Mouse (Mus musculus): ENCODE data around the gene Itpr2. TPM values are rescaled to one million over a fixed set of nuclear protein-coding genes. Genes with fewer than 3 reads are reported as not detected.
A peak's percentile ranks its signal among the peaks of the same experiment; 100 is the strongest.

The Itpr2 gene
- total RNA-seq, 2 experiments from 2014 or later = 15.6 to 22.1 TPM

- peak in 1 of 2 experiments; percentile 30 for DNase-seq (ENCODE audit: low spot score in 2 of 2)
- H3K4me3 ChIP-seq = no peak overlapping the region
These were observed 231.9 kb downstream of the Itpr2 start for GRCm38 (mm10) chr6:146270162-146270561.

GRCm38 (mm10) chr6:146269291-146269690 is 232.7 kb downstream of the Itpr2 start:
- no peak overlapping the region for H3K27ac ChIP-seq
- no peak overlapping the region for H3K4me3 ChIP-seq
- no peak for TF ChIP-seq CTCF (conservative IDR thresholded peaks at IDR 0.05)
- no peak for DNase-seq (ENCODE audit: low spot score in 2 of 2)

More at GRCm38 (mm10) chr6:146270162-146270561, 231.9 kb downstream of the Itpr2 start:
- no peak for TF ChIP-seq CTCF (conservative IDR thresholded peaks at IDR 0.05)
- peak overlapping the region; percentile 71 for H3K27ac ChIP-seq

DNA sequence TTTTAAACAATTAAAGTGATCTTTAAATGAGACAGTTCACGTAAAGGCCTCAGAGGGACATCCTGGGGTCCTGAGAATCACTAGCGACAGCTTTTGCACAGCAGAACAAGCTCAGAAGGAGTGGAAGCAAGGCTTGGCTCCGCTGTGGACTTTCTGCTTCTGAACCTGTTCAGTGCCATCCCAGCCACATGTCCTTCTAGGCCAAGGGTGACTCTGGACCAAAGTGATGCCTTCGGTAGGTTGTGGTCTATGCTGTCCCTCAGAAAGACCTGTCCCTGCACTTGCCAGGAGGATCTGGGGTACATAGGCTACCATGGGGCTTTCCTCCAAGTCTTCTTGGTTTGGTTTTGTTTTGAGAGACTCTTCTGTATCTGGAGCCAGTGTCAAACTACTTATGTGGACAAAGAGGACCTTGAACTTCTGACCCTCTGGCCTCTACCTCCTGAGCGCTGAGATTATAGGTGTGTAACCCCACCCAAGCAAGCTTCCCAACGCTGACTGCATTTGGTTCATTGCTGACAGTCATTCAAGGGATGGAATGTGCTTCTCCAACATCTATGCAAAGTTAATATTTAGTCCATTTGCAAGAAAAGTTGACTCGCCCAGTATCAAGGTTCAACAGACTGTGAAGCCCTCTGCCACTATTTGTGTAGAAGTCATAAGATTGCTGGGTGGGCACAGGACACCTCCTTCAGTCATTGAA is 241.2 kb downstream of the Itpr2 start:
- DNase-seq (ENCODE audit: low spot score in 2 of 2) = no peak
- Histone ChIP-seq H3K27ac (no peak overlapping the region), H3K4me3 (no peak overlapping the region)
- TF ChIP-seq CTCF (conservative IDR thresholded peaks at IDR 0.05) = no peak

DNA sequence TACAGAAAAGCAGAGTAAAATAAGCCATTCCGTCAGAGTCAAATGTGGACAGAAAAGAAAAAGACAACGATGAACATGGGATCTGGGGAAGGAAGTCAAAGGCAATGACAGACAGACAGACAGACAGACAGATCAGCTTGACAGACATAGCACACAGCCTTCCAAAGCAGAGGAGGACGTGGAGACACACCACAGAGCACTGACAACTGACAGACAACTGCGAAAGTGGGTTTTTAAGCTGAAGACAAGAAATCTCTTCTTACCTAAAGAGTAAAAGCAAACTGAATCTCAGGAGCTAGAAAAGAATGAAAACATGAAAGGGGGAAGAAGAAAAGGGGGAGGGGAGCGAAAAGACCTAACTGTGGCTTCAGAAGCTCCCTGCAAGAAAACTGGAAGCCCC is 243.3 kb downstream of the Itpr2 start:
- Histone ChIP-seq H3K4me3 (no peak overlapping the region), H3K27ac (no peak overlapping the region)
- no peak for DNase-seq (ENCODE audit: low spot score in 2 of 2)
- no peak for TF ChIP-seq CTCF (conservative IDR thresholded peaks at IDR 0.05)

DNA sequence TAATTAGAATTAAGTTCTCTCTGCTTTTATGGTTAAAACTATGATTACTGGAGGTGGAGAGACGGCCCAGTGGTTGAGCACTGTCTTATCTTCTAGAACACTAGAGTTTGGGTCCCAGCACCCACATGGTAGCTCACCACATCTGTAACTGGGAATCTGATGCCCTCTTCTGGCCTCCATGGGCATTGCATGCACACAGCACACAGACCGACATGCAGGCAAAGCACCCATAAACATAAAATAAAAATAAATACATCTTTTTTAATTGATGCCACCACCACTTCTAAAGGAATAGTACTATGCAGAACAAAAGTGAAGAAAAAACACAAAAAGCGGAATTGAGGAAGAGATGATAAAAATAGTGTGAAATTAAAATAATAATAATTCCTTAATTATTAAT is 243.8 kb downstream of the Itpr2 start:
- TF ChIP-seq CTCF (conservative IDR thresholded peaks at IDR 0.05) = peak; percentile 52
- no peak for DNase-seq (ENCODE audit: low spot score in 2 of 2)
- Histone ChIP-seq H3K4me3 (no peak overlapping the region), H3K27ac (no peak overlapping the region)

DNA sequence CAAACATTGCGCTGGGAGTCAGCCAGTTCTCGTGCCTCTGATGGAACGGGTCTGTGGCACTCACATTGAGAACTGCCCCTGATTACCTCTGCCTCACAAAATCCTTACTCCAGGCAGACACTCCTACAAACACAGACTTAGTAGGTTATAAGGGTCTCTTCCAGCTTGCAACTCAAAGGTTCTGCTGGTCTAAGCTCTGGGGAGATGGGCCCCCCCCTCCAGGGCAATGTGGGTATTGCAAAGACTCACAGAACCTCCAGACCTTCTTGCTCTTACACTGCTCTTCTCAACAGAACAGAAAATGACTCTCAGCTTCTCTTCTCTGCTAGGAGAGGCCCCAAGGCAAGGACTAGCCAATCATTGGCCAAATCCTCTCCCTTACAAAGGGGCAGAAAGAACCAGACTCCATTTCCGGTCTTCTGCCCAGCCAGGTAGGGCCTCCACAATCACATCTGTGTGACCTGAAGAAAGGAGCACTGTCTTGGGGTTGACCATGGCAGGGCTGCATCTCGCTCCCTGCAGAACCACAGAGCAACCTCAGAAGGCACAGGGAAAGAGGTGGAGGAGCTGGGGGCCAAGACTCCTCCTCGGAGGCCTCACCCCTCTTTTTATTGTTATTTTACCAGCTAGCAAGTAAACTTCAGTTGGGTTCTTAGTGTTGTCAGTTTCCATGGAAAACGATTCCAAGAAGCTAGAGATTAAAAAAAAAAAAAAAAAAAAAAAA is 244.9 kb downstream of the Itpr2 start:
- Histone ChIP-seq H3K27ac (no peak overlapping the region), H3K4me3 (no peak overlapping the region)
- no peak for DNase-seq (ENCODE audit: low spot score in 2 of 2)
- TF ChIP-seq CTCF (conservative IDR thresholded peaks at IDR 0.05) = peak; percentile 59

- no peak for DNase-seq (ENCODE audit: low spot score in 2 of 2)
- no peak overlapping the region for H3K27ac ChIP-seq
- H3K4me3 ChIP-seq = no peak overlapping the region
- no peak for TF ChIP-seq CTCF (conservative IDR thresholded peaks at IDR 0.05)
These were observed 245.6 kb downstream of the Itpr2 start for GRCm38 (mm10) chr6:146256401-146256800.

DNA sequence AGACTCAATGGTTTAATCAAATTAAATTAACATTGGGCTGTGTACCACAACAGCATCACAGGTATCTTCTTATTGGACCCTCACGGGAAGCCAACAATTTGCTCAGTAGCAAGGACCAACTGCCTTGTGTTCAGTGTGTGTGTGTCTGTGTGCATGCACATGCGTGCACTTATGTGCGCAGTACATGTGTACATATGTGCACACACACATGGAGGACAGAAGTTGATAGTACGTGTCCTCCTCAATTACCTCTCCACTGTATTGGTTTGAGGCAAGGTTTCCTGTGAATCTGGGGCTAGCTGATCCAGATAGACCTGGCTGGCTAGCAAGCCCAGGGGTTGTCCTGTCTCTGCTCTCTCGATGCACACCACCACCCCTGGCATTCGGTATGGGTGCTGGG is 246.4 kb downstream of the Itpr2 start:
- Histone ChIP-seq H3K27ac (no peak overlapping the region), H3K4me3 (no peak overlapping the region)
- no peak for DNase-seq (ENCODE audit: low spot score in 2 of 2)
- no peak for TF ChIP-seq CTCF (conservative IDR thresholded peaks at IDR 0.05)

DNA sequence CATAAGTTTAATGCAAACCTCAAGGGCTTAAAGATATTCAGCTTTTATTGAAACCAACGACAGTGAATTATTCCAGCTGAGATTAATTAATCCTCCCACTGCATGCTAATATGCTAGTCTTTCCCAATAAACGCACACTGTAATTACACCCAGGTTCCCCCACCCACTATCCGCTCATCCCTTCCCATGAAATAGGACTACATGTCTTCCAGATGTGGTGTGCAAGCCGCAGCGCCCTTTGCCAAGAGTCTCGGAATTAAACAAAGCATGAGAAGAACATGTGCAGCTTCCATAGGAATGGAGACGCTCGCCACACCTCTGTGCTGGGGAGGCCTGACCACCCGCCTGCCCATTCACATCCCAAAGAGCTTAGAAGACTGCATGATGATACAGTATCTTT is 247.1 kb downstream of the Itpr2 start:
- TF ChIP-seq CTCF (conservative IDR thresholded peaks at IDR 0.05) = no peak
- H3K4me3 ChIP-seq = no peak overlapping the region
- no peak for DNase-seq (ENCODE audit: low spot score in 2 of 2)
- no peak overlapping the region for H3K27ac ChIP-seq

DNA sequence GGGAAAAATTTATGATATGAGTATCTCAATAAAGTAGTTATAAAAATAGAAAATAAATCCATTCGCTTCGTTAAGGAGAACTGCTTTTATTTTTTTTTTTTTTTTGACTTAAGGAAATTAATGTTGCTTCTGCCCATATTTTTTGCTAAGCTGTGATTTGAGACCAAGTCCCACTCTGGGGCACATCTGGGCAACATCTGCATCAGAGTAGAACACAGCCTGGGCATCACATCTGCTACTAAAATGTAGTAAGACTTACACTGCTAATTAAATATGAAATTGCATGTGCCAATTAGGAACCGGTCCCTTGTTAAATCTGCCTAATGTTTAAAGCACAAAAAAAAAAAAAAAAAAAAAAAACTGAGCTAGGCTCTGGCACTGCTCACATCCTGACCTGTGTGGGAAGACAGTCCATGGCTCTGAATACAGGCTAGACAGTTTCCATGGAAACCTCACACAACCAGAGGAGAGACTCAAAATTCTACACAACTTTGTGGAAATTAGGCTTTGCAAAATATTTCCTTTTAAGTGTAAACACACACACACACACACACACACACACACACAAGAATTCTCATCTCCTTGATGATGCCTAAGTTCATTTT is 247.7 kb downstream of the Itpr2 start:
- no peak overlapping the region for H3K27ac ChIP-seq
- no peak for TF ChIP-seq CTCF (conservative IDR thresholded peaks at IDR 0.05)
- H3K4me3 ChIP-seq = no peak overlapping the region
- no peak for DNase-seq (ENCODE audit: low spot score in 2 of 2)

DNA sequence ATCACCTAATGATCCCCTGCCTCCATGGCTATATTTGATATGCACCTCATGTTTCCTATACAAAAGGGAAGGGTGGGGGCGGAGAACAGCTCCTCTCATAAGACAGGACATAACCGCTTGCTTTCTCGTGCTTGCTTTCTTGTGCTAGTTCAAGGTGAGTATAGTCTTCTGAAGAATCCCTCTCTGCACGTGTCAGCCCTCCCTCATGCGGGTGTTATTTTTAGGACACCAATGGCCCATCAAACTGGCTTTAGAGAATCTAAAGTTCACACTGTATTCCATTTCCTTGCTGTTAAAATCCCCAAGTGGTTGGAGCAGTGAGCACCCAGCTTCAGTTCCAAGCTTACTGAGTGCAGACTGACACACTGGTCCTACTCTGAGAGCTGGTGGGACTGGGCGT is 252.9 kb downstream of the Itpr2 start:
- TF ChIP-seq CTCF (conservative IDR thresholded peaks at IDR 0.05) = no peak
- DNase-seq (ENCODE audit: low spot score in 2 of 2) = no peak
- no peak overlapping the region for H3K27ac ChIP-seq
- H3K4me3 ChIP-seq = no peak overlapping the region

- TF ChIP-seq CTCF (conservative IDR thresholded peaks at IDR 0.05) = no peak
- no peak overlapping the region for H3K4me3 ChIP-seq
- DNase-seq (ENCODE audit: low spot score in 2 of 2) = no peak
- no peak overlapping the region for H3K27ac ChIP-seq
These were observed 253.7 kb downstream of the Itpr2 start for GRCm38 (mm10) chr6:146248341-146248740.

- TF ChIP-seq CTCF (conservative IDR thresholded peaks at IDR 0.05) = no peak
- DNase-seq (ENCODE audit: low spot score in 2 of 2) = no peak
- H3K4me3 ChIP-seq = no peak overlapping the region
- H3K27ac ChIP-seq = no peak overlapping the region
These were observed 254.1 kb downstream of the Itpr2 start for GRCm38 (mm10) chr6:146247906-146248305.

Measured in layer of hippocampus, adult 2 months (tissue).